Mouse (Mus musculus) cortical plate, adult 2 months (tissue): ENCODE measurements around the gene Dph5.

Experiments
- CTCF ChIP-seq: fragments of 200-500 bp; IDR thresholded peaks from 2 replicates; pipeline ENCODE4 v1.5.1; 2011; ENCODE audit warnings: mild to moderate bottlenecking, control low read depth, low read length; ENCODE audit not compliant: insufficient read depth; ENCODE audit errors: extremely low read depth
- POLR2A ChIP-seq: fragments of 200-500 bp; IDR thresholded peaks from 2 replicates; pipeline ENCODE4 v1.6.1; 2011; ENCODE audit warnings: mild to moderate bottlenecking, low read length, control low read depth; ENCODE audit not compliant: insufficient read depth; ENCODE audit errors: extremely low read depth

GRCm38 (mm10) chr3:115905067-115905466, 17.4 kb downstream of the Dph5 start:
- TF ChIP-seq CTCF (0 out of 2 replicates have a peak, but pooled peaks have one; percentile 5), POLR2A (no peak)
